Mouse (Mus musculus): Measurements from ENCODE around the gene Vmn1r6. TPM values are rescaled to one million over a fixed set of nuclear protein-coding genes. Genes with fewer than 3 reads are reported as not detected.
"Not testable (repeated sequence)": the region's sequence is repeated elsewhere in the genome, so short reads cannot be mapped to it uniquely, and the experiment has no call there.

Gene Vmn1r6
- total RNA-seq (2021), result not detected in 2 replicates
- long read RNA-seq, result 0 reads

DNA sequence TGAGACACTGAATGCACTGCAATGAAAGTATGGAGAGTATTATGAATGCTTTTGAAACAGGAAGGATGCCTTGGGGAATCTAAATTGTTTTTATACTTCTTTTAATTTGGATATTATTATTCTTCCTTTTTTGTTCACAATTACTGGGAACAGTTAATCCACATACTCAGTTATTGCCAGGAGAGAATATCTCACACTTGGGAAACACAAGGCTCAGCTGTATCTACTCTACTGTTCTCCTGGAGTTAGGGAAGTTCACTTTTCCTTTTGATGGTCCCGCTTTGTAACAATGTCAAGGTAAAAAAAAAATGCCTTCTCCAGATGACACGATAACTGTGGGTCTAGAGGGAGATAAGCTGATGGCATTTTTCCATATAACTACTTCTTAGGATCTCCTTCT lies at the start of gene Vmn1r6:
TSS of gene Vmn1r6 (plus strand) at position 301 of the 400 bp plus-strand sequence.
- no peak for DNase-seq

DNA sequence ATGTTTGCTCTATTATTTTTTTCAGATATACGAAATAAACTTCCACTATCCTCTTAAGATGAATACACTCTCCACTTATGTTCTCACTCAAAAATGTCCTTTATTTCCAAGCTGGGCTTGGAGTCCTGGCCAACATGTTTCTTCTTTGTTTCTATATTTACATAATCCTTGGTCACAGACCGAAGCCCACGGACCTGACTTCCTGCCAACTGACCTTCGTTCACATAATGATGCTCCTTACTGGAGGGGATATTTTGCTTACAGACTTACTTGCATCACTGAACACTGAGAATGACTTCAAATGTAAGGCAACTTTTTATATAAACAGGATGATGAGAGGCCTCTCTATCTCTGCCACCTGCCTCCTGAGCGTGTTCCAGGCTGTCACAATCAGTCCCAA lies 40.6 kb upstream of the Vmn1r6 start:
- DNase-seq, result no peak

DNA sequence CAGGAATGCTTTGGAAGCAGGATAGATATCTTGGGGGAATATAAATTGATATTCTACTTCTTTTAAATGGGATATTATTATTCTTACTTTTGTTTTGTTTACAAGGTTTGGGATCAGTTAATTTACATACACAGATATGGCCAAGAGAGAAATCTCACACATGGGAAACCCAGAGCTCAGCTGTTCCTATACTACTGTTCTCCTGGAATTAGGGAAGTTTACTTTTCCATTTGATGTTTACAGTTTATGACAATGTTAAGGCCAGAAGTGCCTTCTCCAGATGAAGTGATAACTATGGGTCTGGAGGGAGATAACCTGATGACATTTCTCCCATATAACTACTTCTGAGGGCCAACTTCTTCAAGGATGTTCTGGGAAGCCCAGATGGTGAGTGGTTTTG lies 27.1 kb upstream of the Vmn1r6 start, which contains the start of gene Vmn1r5:
TSS of gene Vmn1r5 (plus strand) at position 301 of the 400 bp plus-strand sequence.
- no peak for DNase-seq

DNA sequence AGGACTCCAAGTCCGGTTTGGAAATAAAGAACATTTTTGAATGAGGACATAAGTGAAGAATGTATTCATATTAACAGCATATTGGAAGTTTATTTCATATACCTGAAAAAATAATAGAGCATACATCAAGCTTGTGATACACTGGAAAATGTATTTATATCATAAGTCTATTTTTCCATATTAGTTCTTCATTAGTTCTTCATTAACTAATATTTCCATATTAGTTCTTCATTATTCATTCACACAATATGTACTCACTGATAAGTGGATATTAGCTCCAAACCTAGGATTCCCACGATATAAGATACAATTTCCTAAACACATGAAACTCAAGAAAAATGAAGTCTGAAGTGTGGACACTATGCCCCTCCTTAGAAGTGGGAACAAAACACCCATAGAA lies 28.2 kb downstream of the Vmn1r6 start, which contains the start of gene Vmn1r7:
TSS of gene Vmn1r7 (minus strand) at position 101 of the 400 bp plus-strand sequence.
- DNase-seq, result not testable (repeated sequence)

DNA sequence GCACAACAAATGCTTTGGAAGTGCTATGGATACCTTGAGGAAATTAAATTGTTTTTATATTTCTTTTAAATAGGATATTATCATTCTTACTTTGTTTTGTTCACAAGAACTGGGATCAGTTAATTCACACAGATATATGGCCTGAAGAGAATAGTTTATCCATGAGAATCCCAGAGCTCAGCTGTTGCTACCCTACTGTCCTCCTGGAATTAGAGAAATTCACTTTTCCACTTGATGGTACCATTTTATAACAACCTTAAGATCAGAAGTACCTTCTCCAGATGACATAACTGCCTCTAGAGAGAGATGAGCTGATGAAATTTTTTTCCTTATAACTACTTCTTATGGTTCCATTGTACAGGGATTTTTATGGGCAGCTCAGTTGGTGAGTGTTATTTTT lies 34.9 kb downstream of the Vmn1r6 start, which contains the start of gene Vmn1r8:
TSS of gene Vmn1r8 (plus strand) at position 301 of the 400 bp plus-strand sequence.
- no peak for DNase-seq

DNA sequence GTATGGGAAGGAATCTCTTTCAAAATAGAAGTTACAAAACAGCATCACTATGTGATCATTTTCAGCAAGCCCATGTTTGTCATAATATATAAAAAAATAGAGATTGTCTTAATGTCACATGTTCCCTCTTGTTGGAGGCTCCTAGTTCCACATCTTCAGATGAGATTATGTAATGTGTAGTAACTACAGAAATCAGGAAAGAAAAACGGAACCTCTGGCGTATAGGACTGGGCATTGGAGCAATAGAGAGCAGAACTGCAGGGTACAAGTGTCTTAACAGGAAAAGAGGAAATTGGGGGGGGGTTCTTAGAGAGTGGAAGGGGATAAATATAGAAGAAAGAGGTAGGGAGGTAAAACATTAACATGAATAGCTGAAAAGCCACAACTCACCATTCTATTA lies 37.6 kb downstream of the Vmn1r6 start:
- DNase-seq, result no peak

Other genes with a start within 250 kb of the Vmn1r6 start
- gene Kbtbd2, start 199.4 kb upstream of the Vmn1r6 start, total RNA-seq (2021), result 36.3 and 36.9 TPM in 2 replicates
- 52.4 and 66.4 TPM in 2 replicates for gene Fkbp9, start 165.2 kb upstream of the Vmn1r6 start, total RNA-seq (2021)
- gene Nt5c3, start 73.3 kb upstream of the Vmn1r6 start, total RNA-seq (2021), result 20.6 and 23.0 TPM in 2 replicates
- gene Vmn1r4, start 73.2 kb upstream of the Vmn1r6 start, total RNA-seq (2021), result 0.62 and 0.76 TPM in 2 replicates
- not detected in 2 replicates for gene Vmn1r5, start 27.0 kb upstream of the Vmn1r6 start, total RNA-seq (2021)
- gene Vmn1r7, start 28.1 kb downstream of the Vmn1r6 start, total RNA-seq (2021), result not detected in 2 replicates
- gene Vmn1r8, start 35.0 kb downstream of the Vmn1r6 start, total RNA-seq (2021), result not detected in 2 replicates
- not detected in 2 replicates for gene Vmn1r9, start 69.5 kb downstream of the Vmn1r6 start, total RNA-seq (2021)
- gene Vmn1r10, start 112.2 kb downstream of the Vmn1r6 start, total RNA-seq (2021), result not detected in 2 replicates
- gene Vmn1r11, start 136.2 kb downstream of the Vmn1r6 start, total RNA-seq (2021), result not detected in 2 replicates
- not detected in 2 replicates for gene Vmn1r12, start 159.7 kb downstream of the Vmn1r6 start, total RNA-seq (2021)
- gene Vmn1r13, start 206.0 kb downstream of the Vmn1r6 start, total RNA-seq (2021), result not detected in 2 replicates
- not detected in 2 replicates for gene Vmn1r14, start 234.4 kb downstream of the Vmn1r6 start, total RNA-seq (2021)